Mouse (Mus musculus) erythroblast, embryonic 14.5 days (primary cell): ENCODE measurements around the gene Pafah1b1.

Experiments used
- GATA1 ChIP-seq: IDR thresholded peaks from 2 replicates; pipeline ENCODE4 v1.6.1; 2012; ENCODE audit warnings: low read length, inconsistent platforms, mixed read lengths
- TAL1 ChIP-seq: IDR thresholded peaks from 3 replicates; pipeline ENCODE4 v1.6.1; 2012; ENCODE audit warnings: low read length, inconsistent platforms, mixed read lengths

- no peak for TF ChIP-seq GATA1
- TF ChIP-seq TAL1, result no peak
Measured at GRCm38 (mm10) chr11:74756631-74757030, 32.2 kb upstream of the Pafah1b1 start.
